14 mouse cellular contexts compared by ENCODE assay signal in the genomic region with DNA sequence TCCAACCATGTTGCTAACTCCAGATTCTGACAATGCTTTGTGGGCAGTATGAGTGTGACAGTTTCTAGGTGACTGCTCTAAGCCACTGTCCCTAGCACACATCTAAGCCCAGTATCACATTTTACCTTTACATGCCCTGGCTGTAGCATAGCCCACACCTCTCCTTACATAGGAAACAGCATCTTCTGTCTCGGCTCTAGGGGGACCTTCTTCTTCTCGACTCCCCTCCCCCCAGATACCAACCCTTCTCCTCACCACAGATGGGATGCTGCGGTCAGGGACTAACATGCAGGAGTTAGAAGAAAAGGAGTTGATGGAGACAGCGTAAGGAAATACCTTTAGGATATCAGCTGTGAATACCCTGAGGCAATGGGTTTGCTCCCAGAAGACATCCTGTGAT.
DNase-seq lines count a peak whose midpoint lies in the region.
"Had no signal": no experiment of that assay in that cellular context is flagged by ENCODE, and none has a peak within 500 bp of the region (broad histone marks: within the 10 kb centered on the region; RNA-seq: fewer than 3 reads in every experiment).

No protein-coding gene starts in this region.

- peak; percentile 83 for DNase-seq in heart, adult 11 months
- DNase-seq in heart, postnatal 4 days: no peak
- DNase-seq in ZHBTc4 (ENCODE audit: low read depth, low spot score): peak; percentile 10
- peak; percentile 69 for DNase-seq in induced T-regulatory cell, adult 2 months (ENCODE audit: low read depth)
- DNase-seq in right cerebral cortex, postnatal 4 days: no peak
- no peak for DNase-seq in thymus, postnatal 10 days (ENCODE audit: low spot score in 2 of 2)
- DNase-seq: adrenal gland, adult 8-10 months; adrenal gland, postnatal 14 days; adrenal gland, postnatal 36 days; cerebellum, adult 11-12 months; cerebellum, adult 2 months; cerebellum, adult 9-10 months; cerebellum, postnatal 10 days; cerebellum, postnatal 25 days had no signal

Comparison
In these comparisons a context has a peak if more than half of its experiments do, and no peak if none do; other contexts are left out.
1. DNase-seq: peak in heart, adult 11 months (single experiment), ZHBTc4 (single experiment) and induced T-regulatory cell, adult 2 months (single experiment); none in heart, postnatal 4 days (single experiment), right cerebral cortex, postnatal 4 days (single experiment) and thymus, postnatal 10 days (0 of 2).